Mouse (Mus musculus): Measurements from ENCODE around the gene Cd79a. TPM values are rescaled to one million over a fixed set of nuclear protein-coding genes. Genes with fewer than 3 reads are reported as not detected.

Gene Cd79a
- 2.0 and 3.7 TPM in 2 replicates for polyA plus RNA-seq (2012; rRNA removed; ENCODE audit: low replicate concordance)

GRCm38 (mm10) chr7:24897224-24897623 is at the start of gene Cd79a:
Cd79a (plus strand) TSS chr7:24897381.

GRCm38 (mm10) chr7:24861913-24862312 is 35.3 kb upstream of the Cd79a start, which contains the start of gene Gm9844:
Gm9844 (plus strand) TSS chr7:24862213.

GRCm38 (mm10) chr7:24869532-24870165 is 27.5 kb upstream of the Cd79a start, which contains the start of the genes Lypd4 and Dmrtc2:
Lypd4 (minus strand) TSS chr7:24869941.
Dmrtc2 (plus strand) TSS chr7:24870057.

GRCm38 (mm10) chr7:24883896-24884692 is 13.1 kb upstream of the Cd79a start, which contains the start of gene Rps19:
Rps19 (plus strand) TSS chr7:24884371.

GRCm38 (mm10) chr7:24902630-24903443 is 5.7 kb downstream of the Cd79a start, which contains the start of gene Arhgef1:
Arhgef1 (plus strand) TSS chr7:24902912.

GRCm38 (mm10) chr7:24944257-24944950 is 47.2 kb downstream of the Cd79a start, which contains the start of gene Gm4881:
Gm4881 (minus strand) TSS chr7:24944494.

Other genes with a start within 250 kb of the Cd79a start
- not detected in 2 replicates for gene Tex101, start 220.7 kb upstream of the Cd79a start, polyA plus RNA-seq (2012; rRNA removed; ENCODE audit: low replicate concordance)
- gene BC049730, start 188.1 kb upstream of the Cd79a start, polyA plus RNA-seq (2012; rRNA removed; ENCODE audit: low replicate concordance): not detected in 2 replicates
- gene Gm4763, start 170.5 kb upstream of the Cd79a start, polyA plus RNA-seq (2012; rRNA removed; ENCODE audit: low replicate concordance): not detected in 2 replicates
- gene Cd177, start 137.1 kb upstream of the Cd79a start, polyA plus RNA-seq (2012; rRNA removed; ENCODE audit: low replicate concordance): 0.10 and 0.41 TPM in 2 replicates
- 0.72 and 2.0 TPM in 2 replicates for gene Ceacam10, start 120.2 kb upstream of the Cd79a start, polyA plus RNA-seq (2012; rRNA removed; ENCODE audit: low replicate concordance)
- gene Gm9844, start 35.2 kb upstream of the Cd79a start, polyA plus RNA-seq (2012; rRNA removed; ENCODE audit: low replicate concordance): 3.5 and 6.8 TPM in 2 replicates
- not detected in 2 replicates for gene Lypd4, start 27.4 kb upstream of the Cd79a start, polyA plus RNA-seq (2012; rRNA removed; ENCODE audit: low replicate concordance)
- gene Dmrtc2, start 27.3 kb upstream of the Cd79a start, polyA plus RNA-seq (2012; rRNA removed; ENCODE audit: low replicate concordance): 0.20 TPM in 1 of 2 replicates, not detected in the other
- gene Rps19, start 13.0 kb upstream of the Cd79a start, polyA plus RNA-seq (2012; rRNA removed; ENCODE audit: low replicate concordance): 506 and 945 TPM in 2 replicates
- 231 and 248 TPM in 2 replicates for gene Arhgef1, start 5.5 kb downstream of the Cd79a start, polyA plus RNA-seq (2012; rRNA removed; ENCODE audit: low replicate concordance)
- gene Gm4881, start 47.1 kb downstream of the Cd79a start, polyA plus RNA-seq (2012; rRNA removed; ENCODE audit: low replicate concordance): not detected in 2 replicates
- 496 and 596 TPM in 2 replicates for gene Rabac1, start 75.4 kb downstream of the Cd79a start, polyA plus RNA-seq (2012; rRNA removed; ENCODE audit: low replicate concordance)
- 14.8 and 16.0 TPM in 2 replicates for gene Atp1a3, start 108.6 kb downstream of the Cd79a start, polyA plus RNA-seq (2012; rRNA removed; ENCODE audit: low replicate concordance)
- gene Grik5, start 175.0 kb downstream of the Cd79a start, polyA plus RNA-seq (2012; rRNA removed; ENCODE audit: low replicate concordance): 14.7 and 51.0 TPM in 2 replicates
- gene Zfp574, start 175.2 kb downstream of the Cd79a start, polyA plus RNA-seq (2012; rRNA removed; ENCODE audit: low replicate concordance): 15.4 and 37.3 TPM in 2 replicates

Data from subcutaneous adipose tissue, adult 2 months (tissue).